Mouse (Mus musculus) cerebellum, adult 2 months (tissue): ENCODE measurements around the gene Abcc2.

Source experiments
- CTCF ChIP-seq: fragments of 200-500 bp; IDR thresholded peaks from 2 replicates; pipeline ENCODE4 v1.5.1; 2011; ENCODE audit warnings: low read depth, mild to moderate bottlenecking, control low read depth, low read length, moderate library complexity, borderline replicate concordance; ENCODE audit not compliant: insufficient read depth
- POLR2A ChIP-seq: fragments of 200-500 bp; IDR thresholded peaks from 2 replicates; pipeline ENCODE4 v1.6.1; 2011; ENCODE audit warnings: low read length, control low read depth, borderline replicate concordance; ENCODE audit not compliant: insufficient read depth

DNA sequence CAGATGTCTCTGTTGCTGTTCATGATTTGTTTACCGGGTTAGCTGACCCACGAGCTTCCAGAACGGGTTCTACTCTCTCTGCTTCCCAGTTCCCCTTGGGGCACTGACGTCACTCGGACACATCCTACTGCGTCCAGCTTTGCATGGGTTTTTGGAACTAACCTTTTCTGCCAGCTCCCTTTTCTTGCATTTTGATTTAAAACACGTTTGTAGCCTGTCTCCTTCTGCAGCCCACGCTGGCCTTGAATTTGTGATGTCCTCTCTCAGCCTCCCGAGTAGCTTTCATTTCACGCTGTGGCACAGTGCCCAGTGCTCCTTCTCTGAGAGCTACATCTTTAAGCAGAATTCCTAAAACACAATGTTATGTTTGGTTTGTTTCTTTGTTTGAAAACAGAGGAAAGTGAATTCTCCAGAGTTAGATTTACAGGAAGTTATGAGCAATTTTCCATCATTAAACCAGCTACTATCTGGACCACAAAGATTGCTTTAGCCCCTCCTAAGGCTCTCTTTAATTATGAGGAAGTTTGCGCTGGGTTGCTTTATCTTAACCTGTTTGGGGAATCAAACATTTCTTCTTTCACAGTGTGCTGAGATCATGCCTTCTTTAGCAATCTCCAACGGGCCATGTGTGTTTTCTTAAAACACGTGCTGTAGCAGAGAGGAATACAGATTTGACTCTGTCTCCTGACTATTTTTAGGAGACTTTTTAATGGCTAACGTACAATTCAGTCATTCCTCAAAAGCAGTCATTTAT, 33.8 kb downstream of the Abcc2 start:
- TF ChIP-seq CTCF (no peak), POLR2A (no peak)
